Mouse (Mus musculus): ENCODE data around the gene Tent5c.

- TF ChIP-seq CTCF (IDR thresholded peaks at IDR 0.05; ENCODE audit: borderline replicate concordance, insufficient read depth, low read length) (no peak), POLR2A (IDR thresholded peaks at IDR 0.05; ENCODE audit: low read depth, low read length) (no peak)
These were observed 45.3 kb upstream of the Tent5c start for GRCm38 (mm10) chr3:100534394-100534793.

Measured in embryonic fibroblast, embryonic 13.5 days (primary cell).